Mouse (Mus musculus) splenic B cell, adult 2 months (primary cell): ENCODE results near the gene Trim56.

Experiments
- DNase-seq: peaks from one replicate; pipeline ENCODE4 v3.0.0-alpha.2; 2011; ENCODE audit warnings: low read depth, low spot score
- H3K27me3 ChIP-seq: 2 replicates; pipeline ENCODE4 v1.6.1; 2012; ENCODE audit warnings: mild to moderate bottlenecking, low read length, moderate library complexity, mixed read lengths; ENCODE audit not compliant: control insufficient read depth, poor library complexity, insufficient read depth, severe bottlenecking
- H3K36me3 ChIP-seq: 2 replicates; pipeline ENCODE4 v1.6.1; 2012; ENCODE audit warnings: mild to moderate bottlenecking, low read length, moderate library complexity, mixed read lengths; ENCODE audit not compliant: control insufficient read depth, poor library complexity, insufficient read depth, severe bottlenecking

The Trim56 gene

DNA sequence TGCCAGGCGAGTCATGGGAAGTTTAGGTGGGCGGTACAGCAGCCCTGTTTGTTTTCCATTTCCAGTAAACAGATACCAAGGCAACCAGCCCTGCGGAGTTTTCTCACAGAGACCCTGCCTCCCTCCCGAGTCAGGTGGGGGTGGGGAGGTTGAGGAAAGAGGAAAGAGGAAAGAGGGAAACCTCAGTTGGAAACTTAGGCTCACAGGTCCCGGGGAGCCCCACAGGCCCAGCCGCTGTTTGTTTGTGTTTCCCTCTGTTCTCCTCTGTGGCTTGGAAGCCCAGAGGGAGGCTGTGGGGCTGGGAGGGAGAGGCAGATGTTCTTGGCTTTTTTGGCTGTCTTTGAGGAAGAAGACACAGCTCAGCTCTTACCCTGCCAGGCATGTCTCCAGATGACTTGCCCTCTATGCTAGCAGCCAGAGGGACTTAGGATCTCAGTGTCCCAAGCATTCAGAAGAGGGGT lies 41.8 kb downstream of the Trim56 start:
- no peak for DNase-seq

DNA sequence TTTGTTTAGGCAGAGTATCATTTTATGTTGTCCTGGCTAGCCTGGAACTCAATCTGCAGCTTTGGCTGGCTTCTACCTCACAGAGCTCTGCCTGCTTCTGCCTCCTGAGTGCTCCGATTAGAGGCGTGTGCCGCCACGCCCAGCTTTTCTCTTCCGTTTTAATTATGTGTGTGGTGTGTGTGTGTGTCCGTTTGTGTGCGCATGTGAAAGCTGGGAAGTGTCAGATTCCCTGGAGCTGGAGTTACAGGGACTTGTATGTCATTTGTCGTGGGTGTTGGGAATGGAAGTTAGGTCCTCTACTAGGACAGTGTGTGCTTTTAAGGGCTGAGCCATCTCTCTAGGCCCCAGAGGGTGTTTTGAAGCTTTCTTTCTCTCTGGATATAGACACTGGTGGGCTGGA lies 42.9 kb downstream of the Trim56 start:
- DNase-seq = no peak
- no peaks in the 10 kb centered on the region for H3K36me3 ChIP-seq
- no peaks in the 10 kb centered on the region; the same call in 1 of the 2 replicates for H3K27me3 ChIP-seq

More for the DNA sequence above, 41.8 kb downstream of the Trim56 start:
- H3K36me3 ChIP-seq = no peaks in the 10 kb centered on the region
- no peaks in the 10 kb centered on the region; the same call in 1 of the 2 replicates for H3K27me3 ChIP-seq

DNA sequence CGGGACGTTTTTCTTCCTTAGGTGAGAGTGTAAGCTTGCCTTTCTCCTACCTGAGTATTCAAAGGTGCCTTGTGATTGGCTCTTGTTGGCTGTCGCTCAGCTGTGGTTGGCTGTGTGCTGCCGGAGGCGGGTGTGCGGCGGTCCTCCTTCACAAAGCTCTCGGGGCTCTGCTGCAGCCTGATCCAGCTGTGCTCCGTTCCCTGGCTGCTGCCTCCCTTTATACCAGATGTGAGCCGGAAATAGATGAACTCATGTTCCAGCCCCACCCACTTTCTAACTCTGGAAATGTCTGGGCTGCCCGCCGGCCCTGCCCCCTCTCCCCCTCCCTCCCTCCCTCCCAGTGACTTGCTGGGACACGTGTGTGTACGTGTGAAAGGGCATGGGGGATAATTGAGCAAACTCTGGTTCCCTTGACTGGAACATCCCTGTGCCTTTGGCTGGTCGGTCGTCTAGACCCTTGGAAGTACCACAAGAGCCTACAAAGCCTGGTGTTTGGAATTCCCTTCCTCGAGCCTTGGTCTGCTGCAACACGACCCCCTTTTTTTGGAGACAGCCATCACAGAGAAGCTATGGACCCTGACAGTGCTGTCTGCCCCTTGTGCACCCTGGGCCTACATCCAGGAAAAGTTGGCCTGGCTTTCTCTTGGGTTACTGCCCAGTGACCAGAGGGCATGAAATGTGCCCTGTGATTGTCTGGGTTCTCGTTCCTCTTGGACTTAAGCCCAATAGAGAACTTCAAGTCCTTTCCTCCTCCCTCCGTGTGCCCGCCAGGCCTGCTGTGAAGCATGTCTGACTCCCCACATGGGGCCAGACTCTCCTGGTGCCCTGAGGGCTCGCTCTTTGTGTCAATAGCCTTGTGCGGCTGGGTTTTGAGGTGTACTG lies 43.7 kb downstream of the Trim56 start, which contains the start of gene Serpine1:
Serpine1 (minus strand) TSS at position 190 of the 882 bp plus-strand sequence.
- H3K36me3 ChIP-seq = no peaks in the 10 kb centered on the region
- peak; percentile 11 for DNase-seq
- no peaks in the 10 kb centered on the region; the same call in 1 of the 2 replicates for H3K27me3 ChIP-seq

DNA sequence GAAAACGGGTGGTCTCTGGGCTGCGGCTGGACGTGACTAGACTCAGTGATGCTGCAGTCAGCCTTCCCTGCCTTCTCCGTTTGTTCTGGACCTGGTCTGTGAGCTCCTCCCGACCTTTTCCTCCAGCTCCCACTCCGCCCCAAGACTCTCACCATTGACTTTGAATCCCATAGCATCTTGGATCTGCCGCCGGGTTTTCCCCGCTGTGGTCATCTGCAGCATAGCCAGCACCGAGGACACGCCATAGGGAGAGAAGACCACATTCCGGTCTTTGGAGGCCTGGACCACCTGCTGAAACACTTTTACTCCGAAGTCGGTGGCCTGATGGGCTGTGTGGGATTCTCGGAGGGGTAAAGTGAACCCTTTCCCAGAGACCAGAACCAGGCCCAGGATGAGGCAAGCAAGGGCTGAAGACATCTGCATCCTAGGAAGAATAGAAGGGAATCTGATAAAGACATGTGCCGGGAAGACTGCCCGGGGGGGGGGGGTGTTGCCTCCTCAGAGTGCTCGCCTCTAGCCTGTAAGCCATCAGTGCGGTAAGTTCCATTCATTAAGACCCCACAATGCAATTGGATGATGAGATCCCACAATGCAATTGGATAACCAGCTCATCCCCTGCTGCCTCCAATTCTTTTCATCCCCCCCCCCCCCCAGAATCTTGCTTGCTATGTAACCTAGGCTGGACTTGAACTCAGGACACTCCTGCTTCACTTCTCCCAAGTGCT lies 45.0 kb downstream of the Trim56 start:
- Histone ChIP-seq H3K27me3 (no peaks in the 10 kb centered on the region; the same call in 1 of the 2 replicates), H3K36me3 (no peaks in the 10 kb centered on the region)
- DNase-seq = no peak

DNA sequence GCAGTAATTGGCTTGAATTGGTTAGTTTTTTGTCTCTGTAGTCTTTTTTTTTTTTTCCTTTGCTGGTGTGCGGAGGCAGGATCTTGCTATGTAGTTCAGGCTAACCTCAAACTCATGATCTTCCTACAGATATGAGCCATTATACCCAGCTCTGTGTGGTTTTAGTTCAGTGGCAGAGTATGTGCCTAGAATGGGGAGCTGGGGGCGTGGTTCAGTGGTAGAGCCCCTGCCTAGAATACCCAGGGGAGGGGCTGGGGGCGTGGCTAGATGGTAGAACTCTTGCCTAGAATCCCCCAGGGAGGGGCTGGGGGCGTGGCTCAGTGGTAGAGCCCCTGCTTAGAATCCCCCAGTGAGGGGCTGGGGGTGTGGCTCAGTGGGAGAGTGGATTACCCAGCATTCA lies 47.3 kb downstream of the Trim56 start:
- Histone ChIP-seq H3K27me3 (no peaks in the 10 kb centered on the region; the same call in 1 of the 2 replicates), H3K36me3 (no peaks in the 10 kb centered on the region)
- no peak for DNase-seq

DNA sequence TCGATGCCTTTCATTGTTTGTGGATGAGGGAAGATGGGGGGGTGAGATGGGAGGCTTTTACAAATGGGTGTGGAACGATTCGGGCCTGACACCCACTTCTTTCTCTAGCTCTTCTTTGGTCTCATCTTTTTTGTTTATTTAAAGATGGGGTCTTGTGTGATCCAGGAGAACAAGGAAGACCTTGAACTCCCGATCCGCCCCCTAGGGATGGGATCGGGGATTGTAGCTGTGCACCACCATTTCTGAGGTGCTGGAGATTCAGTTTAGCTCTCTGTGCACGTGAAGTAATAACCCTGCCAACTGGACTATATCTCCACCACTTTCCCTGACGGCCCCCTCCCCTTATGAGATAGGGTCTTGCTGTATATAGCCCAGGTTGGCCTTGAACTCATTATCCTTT lies 50.1 kb downstream of the Trim56 start:
- DNase-seq = no peak
- Histone ChIP-seq H3K36me3 (no peaks in the 10 kb centered on the region), H3K27me3 (no peaks in the 10 kb centered on the region)

DNA sequence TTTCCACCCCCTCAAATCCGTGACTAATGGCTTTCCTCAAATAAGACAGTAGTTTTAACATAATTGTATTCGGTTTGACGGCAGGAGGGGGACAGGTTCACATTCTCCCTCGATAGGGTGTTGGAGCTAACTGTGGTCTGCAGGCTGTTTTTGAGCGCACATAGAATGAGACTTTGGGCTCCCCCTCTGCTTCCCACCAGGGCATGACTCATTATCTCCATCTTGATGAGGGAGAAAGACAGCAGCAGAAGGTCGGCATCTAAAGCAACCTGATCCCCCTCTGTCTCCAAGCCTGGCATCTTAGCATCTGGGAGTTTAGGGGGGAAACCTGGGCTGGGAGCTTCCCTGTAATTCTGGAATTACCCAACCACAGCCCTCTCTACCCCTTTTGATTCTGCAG lies 50.6 kb downstream of the Trim56 start:
- no peaks in the 10 kb centered on the region for H3K36me3 ChIP-seq
- no peak for DNase-seq

DNA sequence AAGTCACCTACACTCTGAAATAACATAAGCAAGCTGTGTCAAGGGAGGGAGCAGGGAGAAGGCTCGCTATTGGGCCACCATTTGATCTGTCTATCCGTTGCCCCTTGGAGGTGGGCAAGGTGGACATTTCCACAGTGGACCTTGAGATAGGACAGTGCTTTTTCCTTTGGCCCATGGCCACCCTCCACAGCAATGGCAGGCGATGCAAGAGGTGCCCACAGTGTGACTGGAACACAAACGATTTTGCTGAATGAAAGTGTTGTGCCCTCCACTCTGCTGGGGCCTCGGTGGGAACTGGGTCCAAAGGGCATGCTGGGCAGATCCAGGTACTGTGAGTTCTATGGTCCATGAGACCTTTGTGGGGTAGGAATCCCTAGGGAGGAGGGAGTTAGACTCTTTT lies 53.4 kb downstream of the Trim56 start:
- H3K36me3 ChIP-seq = no peaks in the 10 kb centered on the region
- no peaks in the 10 kb centered on the region for H3K27me3 ChIP-seq
- DNase-seq = no peak

More for the DNA sequence above, 50.6 kb downstream of the Trim56 start:
- H3K27me3 ChIP-seq = no peaks in the 10 kb centered on the region

DNA sequence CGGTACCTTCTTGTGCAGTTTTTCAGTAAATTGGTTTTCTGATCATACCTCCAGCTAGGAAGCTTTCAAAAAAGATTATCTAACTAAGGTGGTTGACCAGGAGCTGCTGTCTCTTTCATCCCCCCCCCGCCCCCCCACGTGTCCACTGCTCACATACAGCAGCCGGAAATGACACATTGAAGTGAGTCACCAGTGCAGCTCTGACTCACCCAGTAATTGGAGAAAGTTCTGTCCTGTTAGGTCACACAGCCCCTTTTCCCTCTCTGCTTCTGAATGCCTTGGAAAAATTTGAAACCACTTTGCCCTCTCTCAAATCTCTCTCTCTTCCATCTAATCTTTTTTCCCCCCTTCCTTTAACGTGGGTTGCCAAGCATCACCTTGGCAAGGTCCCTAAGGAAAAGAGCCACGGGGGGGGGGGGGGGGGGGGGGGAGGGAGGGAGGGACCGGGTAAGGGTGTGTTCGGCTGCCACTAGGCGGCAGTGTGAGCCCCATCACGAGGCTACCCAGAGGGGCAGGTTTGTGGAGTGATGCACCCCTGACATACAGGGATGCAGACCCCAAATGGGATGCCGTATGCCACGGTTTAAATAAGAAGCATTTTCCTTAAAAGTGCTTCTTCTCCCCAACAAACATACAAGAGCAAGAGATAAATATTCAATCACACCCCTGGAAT lies 54.1 kb downstream of the Trim56 start:
- DNase-seq = peak; percentile 54
- H3K36me3 ChIP-seq = no peaks in the 10 kb centered on the region
- no peaks in the 10 kb centered on the region for H3K27me3 ChIP-seq
